Mouse (Mus musculus) heart, postnatal 0 days (tissue): ENCODE data around the gene Sec31b. TPM values are rescaled to one million over a fixed set of nuclear protein-coding genes. Genes with fewer than 3 reads are reported as not detected.

Experiments used
- ATAC-seq: fragments of 200-750 bp; cut with Nextera tagmentation; 2 replicates; pipeline ENCODE4 v1.8.0; 2017; ENCODE audit warnings: low read depth, moderate number of reproducible peaks, moderate library complexity; ENCODE audit not compliant: insufficient read depth
- DNase-seq: peaks from one replicate; pipeline ENCODE4 v3.0.0-alpha.2; 2016; ENCODE audit warnings: low spot score
- H3K27ac ChIP-seq: fragments of 300-500 bp; sonication (generic); 2 replicates; pipeline ENCODE4 v1.5.1; 2014; ENCODE audit warnings: low read depth, mild to moderate bottlenecking
- H3K27me3 ChIP-seq: fragments of 300-500 bp; sonication (generic); 2 replicates; pipeline ENCODE4 v1.6.1; 2014; ENCODE audit warnings: low read length, mixed read lengths; ENCODE audit not compliant: control insufficient read depth, insufficient read depth
- H3K36me3 ChIP-seq: fragments of 300-500 bp; sonication (generic); replicated peaks from 2 replicates; pipeline ENCODE4 v1.6.1; 2014; ENCODE audit warnings: low read length, mixed read lengths; ENCODE audit not compliant: control insufficient read depth, insufficient read depth
- H3K4me1 ChIP-seq: fragments of 300-500 bp; sonication (generic); 2 replicates; pipeline ENCODE4 v1.6.1; 2014; ENCODE audit warnings: antibody characterized with exemption; ENCODE audit not compliant: control insufficient read depth, insufficient read depth
- H3K4me2 ChIP-seq: fragments of 300-500 bp; sonication (generic); 2 replicates; pipeline ENCODE4 v1.6.1; 2014; ENCODE audit warnings: low read depth, mild to moderate bottlenecking, low read length, moderate library complexity
- H3K4me3 ChIP-seq: fragments of 300-500 bp; sonication (generic); 2 replicates; pipeline ENCODE4 v1.5.1; 2014; ENCODE audit warnings: low read depth, low read length
- H3K9ac ChIP-seq: fragments of 300-500 bp; sonication (generic); replicated peaks from 2 replicates; pipeline ENCODE4 v1.6.1; 2014; ENCODE audit warnings: low read depth, low read length, mixed read lengths
- H3K9me3 ChIP-seq: fragments of 300-500 bp; sonication (generic); replicated peaks from 2 replicates; pipeline ENCODE4 v1.6.1; 2016; ENCODE audit warnings: low read length; ENCODE audit not compliant: control insufficient read depth
- CTCF ChIP-seq: IDR thresholded peaks from 2 replicates; pipeline ENCODE4 v1.5.1; 2016; ENCODE audit warnings: antibody characterized with exemption, control low read depth, low read depth
- EP300 ChIP-seq: IDR thresholded peaks from 2 replicates; pipeline ENCODE4 v1.6.1; 2016; ENCODE audit warnings: antibody characterized with exemption, low read depth
- WGBS: fragments of 180-500 bp; shearing (Covaris S2); extraction: QIAGEN DNeasy Blood & Tissue Kit; methylation state at CpG from one replicate; pipeline ENCODE4 v1.1.7; 2014; 5-methylcytosine and 5-hydroxymethylcytosine counted together
- polyA plus RNA-seq: library from polyadenylated mRNA; unstranded; fragments of >200 nt; fragmentation: Nextera tagmentation; extraction: Ambion mirVana; gene quantifications from 2 replicates; pipeline ENCODE4 v1.2.1, GENCODE M21; 2015
- total RNA-seq: library from RNA; depleted of rRNA; stranded (reverse); fragments of >200 nt; gene quantifications from 2 replicates; pipeline ENCODE4 v1.2.3, GENCODE M21; 2014; ENCODE audit warnings: low replicate concordance

Gene Sec31b
- total and polyA plus RNA-seq, 2 experiments from 2014 or later: 1.6 to 5.5 TPM

- peaks cover 57% of the 10 kb centered on the region for H3K36me3 ChIP-seq
- TF ChIP-seq CTCF (no peak), EP300 (no peak)
- peak within 1 kb of the TSS; percentile 94; the same call in 1 of the 2 replicates for H3K4me2 ChIP-seq
- WGBS: 90% methylated on average over 4 of the region's 4 CpGs
- H3K4me3 ChIP-seq: no peak within 1 kb of the TSS
- H3K9ac ChIP-seq: 0 out of 2 replicates have a peak within 1 kb of the TSS, but pooled peaks have one; percentile 95
- DNase-seq: no peak
- ATAC-seq: no peak
- no peaks in the 10 kb centered on the region for H3K27me3 ChIP-seq
- H3K4me1 ChIP-seq: peaks cover 9% of the 10 kb centered on the region
- H3K9me3 ChIP-seq: no peaks in the 10 kb centered on the region
- no peak within 1 kb of the TSS for H3K27ac ChIP-seq
Measured at GRCm38 (mm10) chr19:44552731-44553130, 7.1 kb upstream of the Sec31b start, which contains the start of gene Gm20538. TSS of gene Gm20538 (minus strand) at chr19:44552831.

GRCm38 (mm10) chr19:44544775-44545174, 889 bp downstream of the Sec31b start:
- ATAC-seq (peak; percentile 66; the same call in 1 of the 2 replicates), DNase-seq (peak; percentile 78)
- WGBS: under 1% methylated on average over 13 of the region's 13 CpGs
- Histone ChIP-seq H3K9me3 (0 out of 2 replicates have a peak, but pooled peaks cover 9% of the 10 kb centered on the region), H3K27ac (no peak overlapping the region), H3K4me2 (peak overlapping the region; percentile 89), H3K4me1 (no peaks in the 10 kb centered on the region), H3K4me3 (peak overlapping the region; percentile 56), H3K9ac (0 out of 2 replicates have a peak overlapping the region, but pooled peaks have one; percentile 55), H3K36me3 (peaks cover 23% of the 10 kb centered on the region), H3K27me3 (no peaks in the 10 kb centered on the region)
- TF ChIP-seq CTCF (peak; percentile 81), EP300 (no peak)

DNA sequence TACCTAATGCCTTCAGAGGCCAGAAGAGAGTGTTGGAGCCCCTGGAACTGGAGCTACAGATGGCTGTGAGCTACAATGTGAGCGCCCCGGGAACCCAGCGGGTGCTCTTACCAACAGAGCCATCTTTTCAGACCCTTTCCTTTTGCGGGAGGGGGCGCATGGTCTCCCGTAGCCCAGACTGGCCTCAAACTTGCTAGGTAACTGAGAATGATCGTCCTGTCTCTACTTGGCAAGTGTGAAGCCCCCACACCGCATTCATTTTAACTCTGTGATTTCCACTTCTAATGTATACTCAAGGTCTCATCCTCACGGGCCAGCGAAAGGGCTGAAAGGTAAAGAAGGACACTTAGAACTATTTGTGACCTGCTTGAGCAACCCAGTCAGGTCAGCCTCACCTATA, 1.3 kb downstream of the Sec31b start:
- Histone ChIP-seq H3K27me3 (no peaks in the 10 kb centered on the region), H3K4me1 (no peaks in the 10 kb centered on the region), H3K9ac (no peak overlapping the region), H3K9me3 (0 out of 2 replicates have a peak, but pooled peaks cover 9% of the 10 kb centered on the region), H3K4me3 (0 out of 2 replicates have a peak overlapping the region, but pooled peaks have one; percentile 56), H3K4me2 (0 out of 2 replicates have a peak overlapping the region, but pooled peaks have one; percentile 89), H3K27ac (no peak overlapping the region), H3K36me3 (peaks cover 19% of the 10 kb centered on the region)
- DNase-seq (no peak), ATAC-seq (no peak)
- 64% methylated on average over 10 of the region's 10 CpGs for WGBS
- TF ChIP-seq EP300: no peak
- TF ChIP-seq CTCF: no peak

GRCm38 (mm10) chr19:44542694-44543178, 2.9 kb downstream of the Sec31b start:
- H3K27me3 ChIP-seq: no peaks in the 10 kb centered on the region
- H3K36me3 ChIP-seq: 0 out of 2 replicates have a peak, but pooled peaks cover 3% of the 10 kb centered on the region
- H3K9ac ChIP-seq: no peak overlapping the region
- TF ChIP-seq CTCF: no peak
- TF ChIP-seq EP300: no peak
- ATAC-seq: no peak
- no peak for DNase-seq
- no peaks in the 10 kb centered on the region for H3K4me1 ChIP-seq
- H3K4me2 ChIP-seq: no peak overlapping the region
- H3K9me3 ChIP-seq: 0 out of 2 replicates have a peak, but pooled peaks cover 9% of the 10 kb centered on the region
- 82% methylated on average over 8 of the region's 8 CpGs for WGBS
- no peak overlapping the region for H3K27ac ChIP-seq
- no peak overlapping the region for H3K4me3 ChIP-seq

GRCm38 (mm10) chr19:44537416-44537815, 8.2 kb downstream of the Sec31b start:
- Histone ChIP-seq H3K4me2 (no peak overlapping the region), H3K27me3 (no peaks in the 10 kb centered on the region), H3K9ac (no peak overlapping the region), H3K4me1 (no peaks in the 10 kb centered on the region), H3K27ac (no peak overlapping the region), H3K4me3 (no peak overlapping the region), H3K9me3 (0 out of 2 replicates have a peak, but pooled peaks cover 9% of the 10 kb centered on the region), H3K36me3 (no peaks in the 10 kb centered on the region)
- no peak for ATAC-seq
- DNase-seq: no peak
- TF ChIP-seq EP300 (no peak), CTCF (no peak)
- WGBS: 82% methylated on average over 8 of the region's 8 CpGs
